Mouse (Mus musculus) forebrain, embryonic 15.5 days (tissue): ENCODE measurements around the gene Hoxa2. TPM values are rescaled to one million over a fixed set of nuclear protein-coding genes. Genes with fewer than 3 reads are reported as not detected.

Experiments
- ATAC-seq: fragments of 200-750 bp; cut with Nextera tagmentation; replicated peaks from 2 replicates; pipeline ENCODE4 v1.8.0; 2017; ENCODE audit warnings: mild to moderate bottlenecking, moderate TSS enrichment, moderate library complexity
- H3K27ac ChIP-seq: fragments of 300-500 bp; sonication (generic); replicated peaks from 2 replicates; pipeline ENCODE4 v1.5.1; 2015; ENCODE audit warnings: mild to moderate bottlenecking, inconsistent platforms
- H3K27me3 ChIP-seq: fragments of 300-500 bp; sonication (generic); 2 replicates; pipeline ENCODE4 v1.6.1; 2015; ENCODE audit warnings: inconsistent platforms
- H3K36me3 ChIP-seq: fragments of 300-500 bp; sonication (generic); 2 replicates; pipeline ENCODE4 v1.6.1; 2015; ENCODE audit warnings: mild to moderate bottlenecking, inconsistent platforms
- H3K4me1 ChIP-seq: fragments of 300-500 bp; sonication (generic); 2 replicates; pipeline ENCODE4 v1.6.1; 2015; ENCODE audit warnings: inconsistent platforms
- H3K4me2 ChIP-seq: fragments of 300-500 bp; sonication (generic); replicated peaks from 2 replicates; pipeline ENCODE4 v1.6.1; 2015; ENCODE audit warnings: mild to moderate bottlenecking, inconsistent platforms
- H3K4me3 ChIP-seq: fragments of 300-500 bp; sonication (generic); 2 replicates; pipeline ENCODE4 v1.5.1; 2015; ENCODE audit warnings: mild to moderate bottlenecking, inconsistent platforms
- H3K9ac ChIP-seq: fragments of 300-500 bp; sonication (generic); replicated peaks from 2 replicates; pipeline ENCODE4 v1.6.1; 2015; ENCODE audit warnings: mild to moderate bottlenecking, inconsistent platforms
- H3K9me3 ChIP-seq: fragments of 300-500 bp; sonication (generic); 2 replicates; pipeline ENCODE4 v1.6.1; 2016; ENCODE audit warnings: inconsistent platforms
- WGBS: fragments of 180-500 bp; shearing (Covaris S2); methylation state at CpG from one replicate; pipeline ENCODE4 v1.1.7; 2015; ENCODE audit warnings: mixed read lengths; 5-methylcytosine and 5-hydroxymethylcytosine counted together
- polyA plus RNA-seq: library from polyadenylated mRNA; unstranded; fragments of >200 nt; fragmentation: Nextera tagmentation; extraction: Ambion mirVana; gene quantifications from 2 replicates; pipeline ENCODE4 v1.2.1, GENCODE M21; 2015

Hoxa2 gene
- polyA plus RNA-seq, 1 experiment from 2014 or later: not detected

GRCm38 (mm10) chr6:52183311-52184080 lies 18.9 kb upstream of the Hoxa2 start:
- H3K4me1 ChIP-seq: no peaks in the 10 kb centered on the region
- no peak for ATAC-seq
- H3K27ac ChIP-seq: no peak overlapping the region
- 10% methylated on average over 10 of the region's 10 CpGs for WGBS
- H3K4me3 ChIP-seq: no peak overlapping the region
- H3K27me3 ChIP-seq: peaks cover 100% of the 10 kb centered on the region
- no peak overlapping the region for H3K9ac ChIP-seq
- H3K36me3 ChIP-seq: no peaks in the 10 kb centered on the region
- H3K9me3 ChIP-seq: no peaks in the 10 kb centered on the region
- no peak overlapping the region for H3K4me2 ChIP-seq

DNA sequence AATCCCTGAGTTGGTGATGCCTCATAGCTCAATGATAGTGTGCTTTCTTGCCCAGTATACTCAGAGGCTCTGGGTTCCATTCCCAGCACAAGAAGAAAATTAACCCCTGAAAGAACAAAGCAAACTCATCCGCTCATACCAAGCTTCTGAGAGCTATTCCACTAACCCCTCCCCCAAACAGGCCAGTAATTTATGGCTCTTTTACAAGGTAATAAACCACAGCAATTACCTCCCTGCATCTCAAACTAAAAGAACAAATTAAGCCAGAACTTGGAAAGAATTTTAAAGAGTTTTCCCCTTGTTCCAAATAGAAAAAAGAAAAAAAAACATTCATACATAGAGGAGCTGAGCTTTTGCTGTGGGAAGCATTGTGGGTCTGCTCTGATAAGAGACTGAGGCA lies 18.2 kb upstream of the Hoxa2 start:
- ATAC-seq: no peak
- H3K4me3 ChIP-seq: no peak overlapping the region
- no peak overlapping the region for H3K9ac ChIP-seq
- no peaks in the 10 kb centered on the region for H3K4me1 ChIP-seq
- H3K27ac ChIP-seq: no peak overlapping the region
- H3K36me3 ChIP-seq: no peaks in the 10 kb centered on the region
- peaks cover 100% of the 10 kb centered on the region for H3K27me3 ChIP-seq
- no peaks in the 10 kb centered on the region for H3K9me3 ChIP-seq
- no peak overlapping the region for H3K4me2 ChIP-seq
- 7% methylated on average over 1 of the region's 1 CpGs for WGBS

- H3K27ac ChIP-seq: no peak overlapping the region
- H3K4me2 ChIP-seq: no peak overlapping the region
- peaks cover 100% of the 10 kb centered on the region for H3K27me3 ChIP-seq
- no peak overlapping the region for H3K4me3 ChIP-seq
- H3K9ac ChIP-seq: no peak overlapping the region
- no peak for ATAC-seq
- no peaks in the 10 kb centered on the region for H3K9me3 ChIP-seq
- no peaks in the 10 kb centered on the region for H3K4me1 ChIP-seq
- WGBS: 13% methylated on average over 2 of the region's 2 CpGs
- no peaks in the 10 kb centered on the region for H3K36me3 ChIP-seq
Measured at GRCm38 (mm10) chr6:52182030-52182429, 17.4 kb upstream of the Hoxa2 start.

GRCm38 (mm10) chr6:52180726-52181125 lies 16.1 kb upstream of the Hoxa2 start:
- Histone ChIP-seq H3K9me3 (no peaks in the 10 kb centered on the region), H3K4me3 (no peak overlapping the region), H3K27me3 (peaks cover 100% of the 10 kb centered on the region), H3K4me1 (no peaks in the 10 kb centered on the region), H3K27ac (no peak overlapping the region), H3K4me2 (no peak overlapping the region), H3K36me3 (no peaks in the 10 kb centered on the region), H3K9ac (no peak overlapping the region)
- no peak for ATAC-seq
- 8% methylated on average over 3 of the region's 3 CpGs for WGBS

GRCm38 (mm10) chr6:52180213-52180710 lies 15.6 kb upstream of the Hoxa2 start:
- WGBS: under 1% methylated on average over 11 of the region's 11 CpGs
- no peak for ATAC-seq
- Histone ChIP-seq H3K4me2 (no peak overlapping the region), H3K9ac (no peak overlapping the region), H3K27ac (no peak overlapping the region), H3K36me3 (no peaks in the 10 kb centered on the region), H3K9me3 (no peaks in the 10 kb centered on the region), H3K4me1 (no peaks in the 10 kb centered on the region), H3K27me3 (peaks cover 99% of the 10 kb centered on the region), H3K4me3 (no peak overlapping the region)

DNA sequence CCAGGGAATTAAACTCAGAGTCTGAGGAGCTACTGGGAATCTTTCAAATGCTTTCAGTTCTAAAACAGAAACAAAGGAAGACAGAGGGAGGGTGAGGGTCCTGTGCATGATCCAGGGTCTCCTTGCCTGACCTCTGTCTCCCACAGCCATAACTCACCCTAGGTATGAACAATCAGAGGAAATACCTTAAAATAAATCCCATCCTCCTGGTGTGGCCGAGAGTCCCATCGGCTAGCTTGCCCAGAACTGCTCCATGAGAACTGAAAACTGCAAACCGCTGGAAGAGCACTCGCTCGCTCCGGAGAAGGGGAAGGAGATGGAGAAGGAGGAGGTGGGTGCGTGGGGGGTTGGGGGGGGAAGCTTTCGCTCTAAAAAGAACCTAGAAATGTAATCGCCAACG lies 15.1 kb upstream of the Hoxa2 start:
- Histone ChIP-seq H3K4me3 (no peak overlapping the region), H3K27me3 (peaks cover 99% of the 10 kb centered on the region), H3K4me2 (no peak overlapping the region), H3K36me3 (no peaks in the 10 kb centered on the region), H3K4me1 (no peaks in the 10 kb centered on the region), H3K27ac (no peak overlapping the region), H3K9ac (no peak overlapping the region), H3K9me3 (no peaks in the 10 kb centered on the region)
- ATAC-seq: no peak
- 2% methylated on average over 10 of the region's 10 CpGs for WGBS

DNA sequence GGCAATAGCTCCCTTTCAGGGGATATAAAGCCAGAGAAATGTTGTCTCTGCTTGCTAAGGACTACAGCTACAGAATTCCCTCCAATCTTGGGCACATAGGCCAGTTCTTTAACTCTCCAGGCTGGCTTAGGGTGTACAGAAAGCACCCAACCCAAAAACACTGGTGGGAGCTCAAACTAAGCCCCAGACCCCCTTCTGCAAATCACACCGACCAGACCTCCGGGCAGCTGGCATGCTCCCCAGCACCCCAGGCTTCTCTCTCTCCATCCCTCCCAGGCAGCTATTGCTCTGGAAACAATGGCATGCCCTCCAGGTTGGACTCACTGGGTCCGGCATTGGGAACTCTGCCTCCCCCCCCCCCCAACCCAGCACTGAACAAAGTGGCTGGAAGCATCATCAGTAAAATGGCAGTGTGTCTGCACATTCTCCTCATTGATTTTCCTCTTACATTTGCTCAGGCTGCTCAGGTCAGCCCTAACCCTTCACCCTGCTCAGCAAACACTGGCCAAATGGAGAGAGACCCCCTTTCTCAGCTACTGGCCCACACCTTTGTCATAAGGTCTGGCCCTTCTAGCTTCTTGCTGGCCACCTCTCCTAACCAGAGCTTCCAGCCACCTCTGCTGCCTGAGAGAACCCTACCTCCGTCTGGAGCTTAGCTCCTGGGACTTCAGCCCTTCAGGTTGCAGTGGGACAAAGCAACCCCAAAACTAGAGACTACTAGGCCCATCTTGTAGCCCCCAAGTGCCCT lies 14.5 kb upstream of the Hoxa2 start:
- no peak overlapping the region for H3K4me3 ChIP-seq
- peaks cover 98% of the 10 kb centered on the region for H3K27me3 ChIP-seq
- no peak overlapping the region for H3K4me2 ChIP-seq
- H3K4me1 ChIP-seq: no peaks in the 10 kb centered on the region
- 4% methylated on average over 4 of the region's 4 CpGs for WGBS
- H3K27ac ChIP-seq: no peak overlapping the region
- H3K9ac ChIP-seq: no peak overlapping the region
- H3K36me3 ChIP-seq: no peaks in the 10 kb centered on the region
- H3K9me3 ChIP-seq: no peaks in the 10 kb centered on the region
- ATAC-seq: no peak

GRCm38 (mm10) chr6:52177806-52178205 lies 13.2 kb upstream of the Hoxa2 start:
- no peak overlapping the region for H3K9ac ChIP-seq
- peaks cover 98% of the 10 kb centered on the region for H3K27me3 ChIP-seq
- no peak overlapping the region for H3K4me3 ChIP-seq
- no peaks in the 10 kb centered on the region for H3K36me3 ChIP-seq
- no peak for ATAC-seq
- H3K9me3 ChIP-seq: no peaks in the 10 kb centered on the region
- no peak overlapping the region for H3K4me2 ChIP-seq
- 1% methylated on average over 9 of the region's 9 CpGs for WGBS
- H3K27ac ChIP-seq: no peak overlapping the region
- no peaks in the 10 kb centered on the region for H3K4me1 ChIP-seq

DNA sequence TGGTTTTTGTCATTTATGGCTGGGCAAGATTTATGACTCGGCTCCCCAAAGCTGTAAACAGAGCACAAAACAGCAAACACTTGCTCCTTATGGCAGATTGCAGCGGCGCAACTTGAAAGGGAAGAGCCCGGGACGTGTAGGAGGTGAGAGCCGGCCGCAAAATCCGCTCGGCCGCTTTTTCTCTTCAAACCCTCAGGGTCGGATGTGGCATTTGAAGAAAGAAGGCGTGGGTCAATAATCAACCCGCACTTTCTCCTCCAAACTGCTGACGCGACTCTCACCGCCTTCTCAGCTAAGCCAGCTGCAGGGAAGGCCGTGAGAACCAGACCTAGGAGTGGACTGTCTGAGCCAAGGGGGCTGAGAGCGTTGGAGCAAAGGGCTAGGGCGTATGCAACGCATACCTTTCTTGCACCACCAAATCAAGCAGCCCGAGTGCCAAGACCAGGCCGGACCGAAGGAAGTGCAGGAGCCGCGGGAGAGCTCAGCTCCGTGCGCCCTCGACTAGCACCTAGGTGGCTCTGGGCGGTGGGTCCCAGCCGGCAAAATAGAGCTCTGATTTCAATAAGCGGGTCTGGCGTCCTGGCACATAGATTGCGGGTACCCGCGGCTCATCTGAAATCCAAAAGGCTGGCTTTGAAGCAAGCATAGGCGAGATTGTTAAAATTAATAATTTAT lies 12.6 kb upstream of the Hoxa2 start, which contains the start of gene 5730596B20Rik:
Gene 5730596B20Rik, plus strand, starts transcription at position 438 of the 675 bp plus-strand sequence.
- WGBS: under 1% methylated on average over 36 of the region's 36 CpGs
- Histone ChIP-seq H3K4me3 (no peak within 1 kb of the TSS), H3K4me2 (no peak within 1 kb of the TSS)

GRCm38 (mm10) chr6:52176391-52176790 lies 11.8 kb upstream of the Hoxa2 start:
- Histone ChIP-seq H3K4me3 (no peak overlapping the region), H3K27ac (no peak overlapping the region), H3K9me3 (no peaks in the 10 kb centered on the region), H3K4me2 (no peak overlapping the region), H3K9ac (no peak overlapping the region), H3K27me3 (peaks cover 98% of the 10 kb centered on the region), H3K4me1 (peaks cover 6% of the 10 kb centered on the region; the same call in 1 of the 2 replicates), H3K36me3 (no peaks in the 10 kb centered on the region)
- WGBS: under 1% methylated on average over 6 of the region's 6 CpGs
- ATAC-seq: no peak

More for the DNA sequence above, 12.6 kb upstream of the Hoxa2 start, which contains the start of gene 5730596B20Rik:
- H3K9me3 ChIP-seq: no peaks in the 10 kb centered on the region
- H3K36me3 ChIP-seq: no peaks in the 10 kb centered on the region
- H3K27me3 ChIP-seq: peaks cover 98% of the 10 kb centered on the region
- peaks cover 6% of the 10 kb centered on the region; the same call in 1 of the 2 replicates for H3K4me1 ChIP-seq
- ATAC-seq: no peak
- H3K27ac ChIP-seq: no peak within 1 kb of the TSS
- H3K9ac ChIP-seq: no peak within 1 kb of the TSS

GRCm38 (mm10) chr6:52175864-52176263 lies 11.2 kb upstream of the Hoxa2 start:
- under 1% methylated on average over 18 of the region's 35 CpGs for WGBS
- H3K4me3 ChIP-seq: no peak overlapping the region

More at GRCm38 (mm10) chr6:52175864-52176263, 11.2 kb upstream of the Hoxa2 start:
- Histone ChIP-seq H3K27me3 (peaks cover 98% of the 10 kb centered on the region), H3K4me2 (no peak overlapping the region), H3K36me3 (no peaks in the 10 kb centered on the region), H3K4me1 (peaks cover 6% of the 10 kb centered on the region; the same call in 1 of the 2 replicates), H3K27ac (no peak overlapping the region), H3K9ac (no peak overlapping the region), H3K9me3 (no peaks in the 10 kb centered on the region)
- ATAC-seq: no peak
